Mouse (Mus musculus) intestine, postnatal 0 days (tissue): ENCODE measurements around the gene Sde2. TPM values are rescaled to one million over a fixed set of nuclear protein-coding genes. Genes with fewer than 3 reads are reported as not detected.

Experiments used
- ATAC-seq: fragments of 200-750 bp; cut with Nextera tagmentation; 2 replicates; pipeline ENCODE4 v1.8.0; 2017; ENCODE audit warnings: mild to moderate bottlenecking, moderate TSS enrichment, moderate library complexity
- H3K27ac ChIP-seq: fragments of 300-500 bp; sonication (generic); 2 replicates; pipeline ENCODE4 v1.5.1; 2014; ENCODE audit warnings: mild to moderate bottlenecking, low read depth, low read length, moderate library complexity
- H3K27me3 ChIP-seq: fragments of 300-500 bp; sonication (generic); replicated peaks from 2 replicates; pipeline ENCODE4 v1.6.1; 2014; ENCODE audit warnings: low read length, mixed read lengths; ENCODE audit not compliant: control insufficient read depth, insufficient read depth
- H3K36me3 ChIP-seq: fragments of 300-500 bp; sonication (generic); 2 replicates; pipeline ENCODE4 v1.6.1; 2014; ENCODE audit warnings: mild to moderate bottlenecking, moderate library complexity; ENCODE audit not compliant: control insufficient read depth, insufficient read depth
- H3K4me1 ChIP-seq: fragments of 300-500 bp; sonication (generic); replicated peaks from 2 replicates; pipeline ENCODE4 v1.6.1; 2014; ENCODE audit warnings: antibody characterized with exemption, low read length, mixed read lengths; ENCODE audit not compliant: control insufficient read depth, insufficient read depth
- H3K4me2 ChIP-seq: fragments of 300-500 bp; sonication (generic); replicated peaks from 2 replicates; pipeline ENCODE4 v1.6.1; 2014; ENCODE audit warnings: low read depth, mild to moderate bottlenecking, moderate library complexity
- H3K4me3 ChIP-seq: fragments of 300-500 bp; sonication (generic); 2 replicates; pipeline ENCODE4 v1.5.1; 2014; ENCODE audit warnings: low read depth, low read length
- H3K9ac ChIP-seq: fragments of 300-500 bp; sonication (generic); 2 replicates; pipeline ENCODE4 v1.6.1; 2014; ENCODE audit warnings: mild to moderate bottlenecking, low read depth, low read length
- H3K9me3 ChIP-seq: fragments of 300-500 bp; sonication (generic); 2 replicates; pipeline ENCODE4 v1.6.1; 2016; ENCODE audit warnings: mixed run types; ENCODE audit not compliant: control insufficient read depth
- CTCF ChIP-seq: sonication (generic); IDR thresholded peaks from 2 replicates; pipeline ENCODE4 v1.5.1; 2016; ENCODE audit warnings: low read depth, mild to moderate bottlenecking, control low read depth, antibody characterized with exemption, moderate library complexity
- WGBS: fragments of 180-500 bp; shearing (Covaris S2); extraction: QIAGEN DNeasy Blood & Tissue Kit; methylation state at CpG from one replicate; pipeline ENCODE4 v1.1.7; 2014; 5-methylcytosine and 5-hydroxymethylcytosine counted together
- polyA plus RNA-seq: library from polyadenylated mRNA; unstranded; fragments of >200 nt; fragmentation: Nextera tagmentation; extraction: Ambion mirVana; gene quantifications from 2 replicates; pipeline ENCODE4 v1.2.1, GENCODE M21; 2015

Sde2 gene
- polyA plus RNA-seq, 1 experiment from 2014 or later, result 13.3 TPM

DNA sequence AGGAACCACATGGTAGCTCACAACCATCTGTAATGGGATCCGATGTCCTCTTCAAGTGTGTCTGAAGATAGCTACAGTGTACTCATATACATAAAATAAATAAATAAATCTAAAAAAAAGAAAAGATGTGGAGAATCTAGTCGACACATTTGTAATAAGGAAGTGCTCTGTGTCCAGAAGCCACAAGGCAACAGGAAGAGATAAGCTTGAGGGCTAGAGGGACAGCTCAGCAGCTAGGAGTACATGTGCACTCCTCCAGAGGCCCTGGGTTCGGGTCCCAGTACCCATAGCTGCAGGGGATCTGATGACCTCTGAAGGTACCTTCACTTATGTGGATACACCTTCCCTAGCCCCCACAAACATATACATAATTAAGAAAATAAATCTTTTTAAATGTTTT is 30.8 kb downstream of the Sde2 start:
- Histone ChIP-seq H3K9me3 (no peaks in the 10 kb centered on the region), H3K4me1 (no peaks in the 10 kb centered on the region), H3K36me3 (no peaks in the 10 kb centered on the region), H3K27ac (no peak overlapping the region), H3K4me2 (no peak overlapping the region), H3K9ac (no peak overlapping the region), H3K27me3 (no peaks in the 10 kb centered on the region), H3K4me3 (no peak overlapping the region)
- WGBS, result 55% methylated on average over 3 of the region's 3 CpGs
- no peak for ATAC-seq
- no peak for TF ChIP-seq CTCF

- H3K4me1 ChIP-seq, result 0 out of 2 replicates have a peak, but pooled peaks cover 4% of the 10 kb centered on the region
- no peak overlapping the region for H3K9ac ChIP-seq
- WGBS, result 27% methylated on average over 7 of the region's 7 CpGs
- H3K27ac ChIP-seq, result no peak overlapping the region
- no peak for ATAC-seq
- H3K27me3 ChIP-seq, result no peaks in the 10 kb centered on the region
- no peak overlapping the region for H3K4me2 ChIP-seq
- no peaks in the 10 kb centered on the region for H3K9me3 ChIP-seq
- H3K4me3 ChIP-seq, result no peak overlapping the region
- no peak for TF ChIP-seq CTCF
- H3K36me3 ChIP-seq, result no peaks in the 10 kb centered on the region
Observed at GRCm38 (mm10) chr1:180883731-180884130, 32.8 kb downstream of the Sde2 start.

DNA sequence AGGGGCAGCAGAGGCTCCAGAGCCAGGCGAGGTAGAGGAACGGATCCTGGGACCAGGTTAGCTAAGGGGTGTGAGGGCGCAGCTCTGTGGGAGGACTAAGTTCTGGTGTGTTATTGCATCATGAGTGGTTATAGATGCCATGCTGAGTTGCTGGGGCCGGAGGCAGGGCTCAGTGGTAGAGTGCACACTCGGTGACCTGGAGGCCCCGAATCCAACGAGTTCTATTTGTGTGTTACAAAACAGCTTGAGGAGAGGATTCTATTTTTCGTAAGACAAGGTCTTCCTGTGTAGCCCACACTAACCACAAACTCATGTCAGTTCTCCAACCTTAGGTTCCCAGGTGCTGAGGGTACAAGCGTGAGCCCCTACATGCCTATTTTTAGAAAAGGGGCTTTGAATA is 33.6 kb downstream of the Sde2 start:
- no peak for TF ChIP-seq CTCF
- WGBS, result 60% methylated on average over 9 of the region's 9 CpGs
- H3K4me1 ChIP-seq, result 0 out of 2 replicates have a peak, but pooled peaks cover 4% of the 10 kb centered on the region

GRCm38 (mm10) chr1:180888556-180889042 is 37.7 kb downstream of the Sde2 start:
- H3K4me3 ChIP-seq, result no peak overlapping the region
- 6% methylated on average over 13 of the region's 13 CpGs for WGBS

More for the DNA sequence above, 33.6 kb downstream of the Sde2 start:
- Histone ChIP-seq H3K27ac (no peak overlapping the region), H3K27me3 (no peaks in the 10 kb centered on the region), H3K4me2 (no peak overlapping the region), H3K36me3 (no peaks in the 10 kb centered on the region), H3K9me3 (no peaks in the 10 kb centered on the region), H3K9ac (no peak overlapping the region), H3K4me3 (no peak overlapping the region)
- no peak for ATAC-seq

DNA sequence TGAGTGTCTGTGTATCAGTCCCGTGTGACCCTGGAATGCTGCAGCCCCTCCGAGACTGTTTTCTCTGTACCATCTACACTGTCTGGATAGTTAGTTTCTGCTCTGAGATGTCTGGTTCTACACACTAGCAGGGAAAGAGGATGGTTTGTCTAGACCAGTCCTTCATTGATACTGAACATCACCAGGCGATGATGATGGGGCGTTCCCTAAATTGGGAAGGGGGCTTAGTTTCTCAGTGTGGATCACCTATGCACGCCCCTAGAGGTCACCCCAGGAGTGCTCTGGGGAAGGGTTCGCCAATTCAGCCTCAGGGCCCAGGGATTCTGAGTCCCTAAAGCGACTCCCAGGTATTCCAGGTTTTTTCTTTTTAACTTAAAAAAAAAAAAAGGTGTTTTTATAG is 38.2 kb downstream of the Sde2 start:
- Histone ChIP-seq H3K27ac (no peak overlapping the region), H3K27me3 (peaks cover 4% of the 10 kb centered on the region; the same call in 1 of the 2 replicates), H3K4me1 (0 out of 2 replicates have a peak, but pooled peaks cover 4% of the 10 kb centered on the region), H3K4me2 (peak overlapping the region; percentile 49; the same call in 1 of the 2 replicates), H3K36me3 (no peaks in the 10 kb centered on the region), H3K9me3 (no peaks in the 10 kb centered on the region), H3K9ac (no peak overlapping the region), H3K4me3 (no peak overlapping the region)
- TF ChIP-seq CTCF, result no peak
- 65% methylated on average over 7 of the region's 7 CpGs for WGBS
- 0 out of 2 replicates have a peak, but pooled peaks have one; percentile 7 for ATAC-seq

More at GRCm38 (mm10) chr1:180888556-180889042, 37.7 kb downstream of the Sde2 start:
- peak overlapping the region; percentile 49 for H3K4me2 ChIP-seq
- no peak for TF ChIP-seq CTCF
- no peak overlapping the region for H3K9ac ChIP-seq
- ATAC-seq, result peak; percentile 70
- no peaks in the 10 kb centered on the region for H3K9me3 ChIP-seq
- 0 out of 2 replicates have a peak, but pooled peaks cover 4% of the 10 kb centered on the region for H3K4me1 ChIP-seq
- no peaks in the 10 kb centered on the region for H3K36me3 ChIP-seq
- H3K27me3 ChIP-seq, result peaks cover 4% of the 10 kb centered on the region; the same call in 1 of the 2 replicates
- H3K27ac ChIP-seq, result no peak overlapping the region

GRCm38 (mm10) chr1:180889841-180890240 is 38.9 kb downstream of the Sde2 start:
- no peak for ATAC-seq

More at GRCm38 (mm10) chr1:180889841-180890240, 38.9 kb downstream of the Sde2 start:
- Histone ChIP-seq H3K9ac (no peak overlapping the region), H3K4me1 (0 out of 2 replicates have a peak, but pooled peaks cover 4% of the 10 kb centered on the region), H3K4me2 (no peak overlapping the region), H3K36me3 (no peaks in the 10 kb centered on the region), H3K9me3 (no peaks in the 10 kb centered on the region), H3K27me3 (peaks cover 7% of the 10 kb centered on the region; the same call in 1 of the 2 replicates), H3K4me3 (no peak overlapping the region), H3K27ac (no peak overlapping the region)
- peak; percentile 57 for TF ChIP-seq CTCF
- 62% methylated on average over 6 of the region's 6 CpGs for WGBS
